ENCODE assay signal across 21 mouse cellular contexts in the genomic region with DNA sequence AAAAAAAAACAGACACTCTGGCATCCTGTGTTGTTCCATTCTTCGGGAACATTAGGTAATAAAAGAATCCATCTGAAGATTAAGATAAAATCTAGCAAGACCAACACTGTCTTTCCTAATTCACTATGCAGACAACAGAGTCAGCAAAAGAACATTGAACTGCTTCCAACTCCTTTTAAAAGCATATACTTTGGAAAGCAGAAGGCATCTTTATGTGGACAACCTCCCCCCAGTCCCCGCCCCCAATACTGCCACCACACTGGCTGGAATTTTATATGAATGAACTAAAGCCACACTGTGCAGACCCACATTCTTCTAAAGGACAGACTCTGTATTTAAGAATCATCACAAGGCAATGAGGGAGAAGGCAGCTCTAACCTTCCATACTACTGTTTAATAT.
"Had no signal": no experiment of that assay in that cellular context is flagged by ENCODE, and none has a peak within 500 bp of the region (broad histone marks: within the 10 kb centered on the region; RNA-seq: fewer than 3 reads in every experiment).

No protein-coding gene starts in this region.

- H3K4me1 ChIP-seq: liver, embryonic 12.5 days; liver, embryonic 15.5 days had no signal

- ATAC-seq: intestine, postnatal 0 days; liver, embryonic 12.5 days had no signal

- H3K36me3 ChIP-seq: limb, embryonic 12.5 days; liver, embryonic 12.5 days; liver, embryonic 15.5 days had no signal

- H3K9me3 ChIP-seq: limb, embryonic 12.5 days; liver, embryonic 12.5 days; liver, embryonic 15.5 days had no signal

- H3K27ac ChIP-seq: kidney, postnatal 0 days; layer of hippocampus, adult 2 months; left cerebral cortex, adult 2 months; limb, embryonic 12.5 days; liver, embryonic 12.5 days; liver, embryonic 15.5 days; stomach, postnatal 0 days had no signal

- DNase-seq: kidney, adult 2 months; kidney, postnatal 25 days; layer of hippocampus, postnatal 36 days; liver; lung, adult 2 months; lung, postnatal 10 days; lung, postnatal 4 days; midbrain, embryonic 14.5 days; right cerebral cortex, postnatal 14 days; right cerebral cortex, postnatal 4 days; thymus, adult 2 months; thymus, postnatal 14 days had no signal

- H3K27me3 ChIP-seq: limb, embryonic 12.5 days; liver, embryonic 12.5 days; liver, embryonic 15.5 days had no signal

- H3K9ac ChIP-seq: limb, embryonic 12.5 days; liver, embryonic 12.5 days; liver, embryonic 15.5 days had no signal

- H3K4me2 ChIP-seq: limb, embryonic 12.5 days; liver, embryonic 12.5 days; liver, embryonic 15.5 days; midbrain, embryonic 11.5 days had no signal

- H3K4me3 ChIP-seq: layer of hippocampus, adult 2 months; left cerebral cortex, adult 2 months; limb, embryonic 12.5 days; liver, embryonic 12.5 days; liver, embryonic 15.5 days had no signal
